Mouse (Mus musculus) stomach, postnatal 0 days (tissue): ENCODE measurements around the gene Pabpc4.

Source experiments
- CTCF ChIP-seq: IDR thresholded peaks from 2 replicates; pipeline ENCODE4 v1.5.1; 2016; ENCODE audit warnings: antibody characterized with exemption, low read depth, mild to moderate bottlenecking, moderate library complexity
- EP300 ChIP-seq: optimal IDR thresholded peaks from 2 replicates; pipeline ENCODE3; 2016; ENCODE audit warnings: antibody characterized with exemption

- TF ChIP-seq EP300 (no peak), CTCF (no peak)
Measured at GRCm38 (mm10) chr4:123247147-123247880, 14.8 kb upstream of the Pabpc4 start.
